Mouse (Mus musculus): Measurements from ENCODE around the gene Kcnh8.
A peak's percentile ranks its signal among the peaks of the same experiment; 100 is the strongest.

- TF ChIP-seq CTCF (IDR thresholded peaks at IDR 0.05; ENCODE audit: extremely low read depth, insufficient read length, insufficient replicate concordance, low read depth, low read length) (peak; percentile 7; the same call in 1 of the 2 replicates), POLR2A (IDR thresholded peaks at IDR 0.05; ENCODE audit: low read depth, low read length) (no peak)
Observed at GRCm38 (mm10) chr17:52649186-52649585, 46.7 kb downstream of the Kcnh8 start.

All from small intestine, adult 2 months (tissue).